Mouse (Mus musculus) G1E (cell line): ENCODE results near the gene Ecel1. TPM values are rescaled to one million over a fixed set of nuclear protein-coding genes. Genes with fewer than 3 reads are reported as not detected.

Source experiments
- ATAC-seq: 2 replicates; pipeline ENCODE4 v1.8.0; 2016; ENCODE audit warnings: mild to moderate bottlenecking; ENCODE audit not compliant: insufficient number of reproducible peaks, poor library complexity, low FRiP score, severe bottlenecking; ENCODE audit errors: extremely low read depth
- DNase-seq: peaks from one replicate; pipeline ENCODE4 v3.0.0; 2012; ENCODE audit warnings: low spot score
- H3K27me3 ChIP-seq: 2 replicates; pipeline ENCODE4 v1.6.1; 2012; ENCODE audit warnings: mild to moderate bottlenecking, low read length, inconsistent platforms; ENCODE audit not compliant: insufficient read depth
- H3K36me3 ChIP-seq: replicated peaks from 2 replicates; pipeline ENCODE3; 2012; ENCODE audit warnings: mild to moderate bottlenecking, inconsistent platforms
- H3K4me1 ChIP-seq: 2 replicates; pipeline ENCODE4 v1.6.1; 2012; ENCODE audit warnings: low read depth, low read length, inconsistent platforms, mixed read lengths; ENCODE audit not compliant: insufficient read depth
- H3K4me3 ChIP-seq: 2 replicates; pipeline ENCODE4 v1.5.1; 2012; ENCODE audit warnings: low read depth, mild to moderate bottlenecking, inconsistent platforms, low read length, moderate library complexity, mixed read lengths
- H3K9me3 ChIP-seq: replicated peaks from 2 replicates; pipeline ENCODE4 v1.6.1; 2012; ENCODE audit warnings: inconsistent platforms
- CTCF ChIP-seq: IDR thresholded peaks from 2 replicates; pipeline ENCODE4 v1.5.1; 2012; ENCODE audit warnings: low read depth, low read length, inconsistent platforms, mixed read lengths
- GATA1 ChIP-seq: IDR thresholded peaks from 2 replicates; pipeline ENCODE4 v1.6.1; 2012; ENCODE audit warnings: borderline replicate concordance, low read length, inconsistent platforms, mixed read lengths
- GATA2 ChIP-seq: IDR thresholded peaks from 2 replicates; pipeline ENCODE4 v1.6.1; 2012; ENCODE audit warnings: low read depth, low read length, inconsistent platforms, borderline replicate concordance
- POLR2AphosphoS5 ChIP-seq: IDR thresholded peaks from 2 replicates; pipeline ENCODE4 v1.6.1; 2012; ENCODE audit warnings: low read depth, low read length, inconsistent platforms; ENCODE audit not compliant: insufficient replicate concordance
- TAL1 ChIP-seq: conservative IDR thresholded peaks from 2 replicates; pipeline ENCODE4 v1.6.1; 2012; ENCODE audit warnings: low read depth, low read length, inconsistent platforms, mixed read lengths
- polyA plus RNA-seq: library from polyadenylated mRNA; stranded (reverse); fragments of >175 nt; gene quantifications from 2 replicates; pipeline ENCODE4 v1.2.3, GENCODE M21; 2012
- total RNA-seq, 2 experiments: library from RNA; stranded (forward) in 1 of 2; stranded (reverse) in 1 of 2; fragments of 200-1000 nt in 1 of 2; fragments of >200 nt in 1 of 2; fragmentation: Nextera tagmentation in 1 of 2; gene quantifications; 2 replicates each; pipeline ENCODE4 v1.2.3; 2014 to 2017

Ecel1 gene
- total and polyA plus RNA-seq, 3 experiments: not detected

DNA sequence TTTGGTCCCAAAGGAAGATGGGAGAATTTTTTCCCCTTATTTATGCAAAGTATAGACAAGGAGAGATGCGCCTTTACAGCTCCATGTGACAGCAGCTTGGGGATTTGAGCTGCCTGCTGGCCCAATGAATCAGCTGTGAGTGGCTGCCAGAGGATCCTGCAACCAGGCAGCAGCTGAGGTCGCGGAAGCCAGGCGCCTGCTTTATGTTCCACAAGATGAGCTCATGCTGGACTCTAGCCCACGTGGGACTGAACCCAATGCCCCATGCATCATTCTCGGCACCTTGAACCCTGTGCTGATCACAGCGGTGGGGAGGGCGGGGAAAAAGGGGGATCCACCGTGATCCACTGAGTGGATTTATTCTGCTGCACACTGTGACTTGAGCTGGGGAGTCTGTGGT, 13.9 kb downstream of the Ecel1 start:
- ATAC-seq: no peak

DNA sequence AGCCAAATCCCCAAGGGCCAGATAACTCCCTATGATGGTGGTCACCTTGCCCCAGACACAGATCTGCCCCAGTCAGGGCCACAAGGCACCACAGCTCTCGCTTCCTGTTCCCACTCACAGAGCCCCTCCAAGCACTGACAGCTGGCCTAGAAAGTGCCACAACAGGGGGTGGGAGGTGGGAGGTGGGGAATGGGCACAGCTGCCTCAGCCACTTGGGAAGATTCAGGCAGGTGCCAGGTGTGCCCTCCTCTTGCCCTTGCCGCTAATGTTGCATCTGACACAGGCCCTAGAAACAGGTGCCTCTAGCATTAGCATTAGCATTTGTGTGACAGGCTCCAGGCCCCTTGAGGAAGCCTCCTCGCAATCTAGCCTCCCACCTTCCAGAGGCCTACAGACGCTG, 14.8 kb downstream of the Ecel1 start:
- Histone ChIP-seq H3K4me3 (no peak overlapping the region), H3K36me3 (no peaks in the 10 kb centered on the region), H3K4me1 (no peaks in the 10 kb centered on the region), H3K9me3 (no peaks in the 10 kb centered on the region), H3K27me3 (peaks cover 11% of the 10 kb centered on the region; the same call in 1 of the 2 replicates)
- no peak for DNase-seq
- ATAC-seq: no peak
- no peak for TF ChIP-seq TAL1
- TF ChIP-seq GATA1: no peak
- no peak for TF ChIP-seq GATA2

More for the DNA sequence above, 13.9 kb downstream of the Ecel1 start:
- Histone ChIP-seq H3K27me3 (peaks cover 11% of the 10 kb centered on the region; the same call in 1 of the 2 replicates), H3K4me1 (no peaks in the 10 kb centered on the region), H3K36me3 (no peaks in the 10 kb centered on the region), H3K4me3 (no peak overlapping the region), H3K9me3 (no peaks in the 10 kb centered on the region)
- no peak for TF ChIP-seq GATA1
- TF ChIP-seq CTCF: no peak
- no peak for TF ChIP-seq TAL1
- TF ChIP-seq POLR2AphosphoS5: no peak
- TF ChIP-seq GATA2: no peak
- no peak for DNase-seq

DNA sequence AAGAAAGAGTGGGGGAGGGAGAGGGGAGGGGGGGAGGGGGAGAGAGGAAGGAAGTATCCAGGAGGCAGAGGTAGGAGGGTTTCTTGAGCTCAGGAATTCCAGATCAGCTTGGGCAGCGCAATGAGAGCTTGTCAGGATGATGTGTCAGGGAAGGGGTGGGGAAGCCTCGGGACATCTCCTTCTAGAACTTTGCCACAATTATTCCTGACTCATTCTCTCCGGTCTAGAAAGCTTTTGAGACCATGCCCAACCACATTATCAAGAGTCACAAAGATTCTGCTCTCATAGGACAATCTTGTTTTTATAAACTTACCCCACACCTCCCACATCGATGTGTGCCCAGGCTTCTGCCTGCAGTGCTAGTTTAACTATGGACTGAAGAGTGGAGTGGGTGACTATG, 24.5 kb downstream of the Ecel1 start:
- no peak for ATAC-seq
- DNase-seq: no peak
- H3K4me3 ChIP-seq: no peak overlapping the region
- H3K9me3 ChIP-seq: no peaks in the 10 kb centered on the region
- no peaks in the 10 kb centered on the region for H3K4me1 ChIP-seq
- no peak for TF ChIP-seq GATA2
- TF ChIP-seq CTCF: no peak
- TF ChIP-seq TAL1: no peak
- no peak for TF ChIP-seq GATA1
- no peak for TF ChIP-seq POLR2AphosphoS5
- no peaks in the 10 kb centered on the region for H3K36me3 ChIP-seq
- H3K27me3 ChIP-seq: peaks cover 6% of the 10 kb centered on the region; the same call in 1 of the 2 replicates

DNA sequence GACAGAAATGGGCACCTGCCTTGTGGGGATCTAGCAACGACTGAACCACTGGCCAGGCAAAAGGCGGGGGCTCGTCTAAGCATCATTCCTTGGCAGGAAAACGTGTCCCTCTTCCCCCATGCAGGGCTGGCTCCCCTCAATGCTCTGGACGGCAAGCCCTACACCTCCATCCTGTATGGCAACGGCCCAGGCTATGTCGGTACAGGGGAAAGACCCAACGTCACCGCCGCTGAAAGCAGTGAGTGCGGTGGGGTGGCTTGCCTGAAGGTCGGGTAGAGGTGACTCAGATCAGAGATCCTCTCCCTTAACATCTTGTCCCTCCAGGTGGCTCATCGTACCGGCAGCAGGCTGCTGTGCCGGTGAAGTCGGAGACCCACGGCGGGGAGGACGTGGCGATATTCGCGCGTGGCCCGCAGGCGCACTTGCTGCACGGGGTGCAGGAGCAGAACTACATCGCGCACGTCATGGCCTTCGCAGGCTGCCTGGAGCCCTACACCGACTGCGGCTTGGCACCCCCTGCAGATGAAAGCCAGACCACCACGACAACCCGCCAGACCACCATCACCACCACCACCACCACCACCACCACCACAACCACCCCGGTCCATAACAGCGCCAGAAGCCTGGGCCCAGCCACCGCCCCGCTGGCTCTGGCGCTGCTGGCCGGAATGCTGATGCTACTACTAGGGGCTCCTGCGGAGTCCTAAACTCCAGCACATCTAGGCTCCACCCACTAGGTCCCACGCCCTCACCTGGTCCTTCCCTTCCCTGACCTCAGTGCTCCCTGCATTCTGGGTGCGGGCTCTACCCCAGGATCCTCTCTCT, 28.9 kb downstream of the Ecel1 start:
- Histone ChIP-seq H3K9me3 (no peaks in the 10 kb centered on the region), H3K4me3 (no peak overlapping the region; the same call in 1 of the 2 replicates), H3K36me3 (no peaks in the 10 kb centered on the region), H3K27me3 (peaks cover 14% of the 10 kb centered on the region; the same call in 1 of the 2 replicates), H3K4me1 (no peaks in the 10 kb centered on the region)
- DNase-seq (no peak), ATAC-seq (no peak)
- TF ChIP-seq POLR2AphosphoS5: no peak
- no peak for TF ChIP-seq GATA1
- no peak for TF ChIP-seq GATA2
- TF ChIP-seq TAL1: no peak
- no peak for TF ChIP-seq CTCF

DNA sequence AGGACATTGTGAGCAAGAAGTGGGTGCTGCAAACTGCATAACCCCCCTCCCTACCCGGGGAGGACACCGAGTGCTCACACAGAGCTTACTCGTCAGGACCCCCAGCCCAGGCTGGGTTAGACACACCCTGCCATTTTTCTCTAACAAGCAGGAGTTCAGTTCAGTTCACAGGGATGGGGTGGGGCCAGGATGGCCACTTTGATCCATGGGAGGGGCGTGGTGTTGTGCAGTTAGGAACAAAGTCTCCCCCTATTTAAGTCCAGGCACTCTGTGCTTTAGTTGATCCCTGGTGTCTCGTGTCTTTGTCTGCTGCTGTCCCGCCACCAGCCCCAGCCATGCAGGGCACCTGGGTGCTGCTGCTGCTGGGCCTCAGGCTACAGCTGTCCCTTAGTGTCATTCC, 31.6 kb downstream of the Ecel1 start, which contains the start of gene Akp3:
TSS of gene Akp3 (plus strand) at position 301 of the 400 bp plus-strand sequence.
- peaks cover 18% of the 10 kb centered on the region for H3K27me3 ChIP-seq
- no peaks in the 10 kb centered on the region for H3K36me3 ChIP-seq
- H3K9me3 ChIP-seq: no peaks in the 10 kb centered on the region
- H3K4me1 ChIP-seq: no peaks in the 10 kb centered on the region
- no peak for DNase-seq
- no peak within 1 kb of the TSS for H3K4me3 ChIP-seq
- no peak for ATAC-seq
- no peak for TF ChIP-seq GATA1
- no peak for TF ChIP-seq POLR2AphosphoS5

DNA sequence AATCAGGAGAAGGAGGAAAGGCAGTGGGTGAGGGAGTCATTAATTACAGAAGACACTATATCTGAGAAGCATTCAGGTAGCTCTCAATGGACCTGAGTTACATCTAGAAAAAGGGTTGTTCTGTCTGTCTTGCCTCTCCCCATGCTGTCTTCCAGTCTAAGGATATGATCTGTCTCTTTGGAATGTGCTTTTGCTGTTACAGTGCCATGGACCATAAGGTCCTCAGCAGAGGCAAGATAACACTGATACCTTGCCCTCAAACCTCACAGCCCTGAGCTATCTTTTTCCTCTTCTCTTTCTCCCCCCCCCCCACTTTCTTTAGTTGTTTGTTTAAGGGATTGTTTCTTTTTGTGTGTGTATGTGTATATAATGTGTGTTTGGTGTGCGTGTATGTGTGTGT, 41.5 kb downstream of the Ecel1 start:
- ATAC-seq (no peak), DNase-seq (no peak)
- Histone ChIP-seq H3K36me3 (no peaks in the 10 kb centered on the region), H3K9me3 (no peaks in the 10 kb centered on the region), H3K4me3 (no peak overlapping the region), H3K27me3 (peaks cover 2% of the 10 kb centered on the region; the same call in 1 of the 2 replicates), H3K4me1 (no peaks in the 10 kb centered on the region)
- TF ChIP-seq GATA2 (no peak), CTCF (no peak), GATA1 (no peak)
